Mouse (Mus musculus): ENCODE measurements around the gene Enah. TPM values are rescaled to one million over a fixed set of nuclear protein-coding genes. Genes with fewer than 3 reads are reported as not detected.

Gene Enah
- polyA plus RNA-seq, 1 experiment from 2014 or later: 13.1 TPM

DNA sequence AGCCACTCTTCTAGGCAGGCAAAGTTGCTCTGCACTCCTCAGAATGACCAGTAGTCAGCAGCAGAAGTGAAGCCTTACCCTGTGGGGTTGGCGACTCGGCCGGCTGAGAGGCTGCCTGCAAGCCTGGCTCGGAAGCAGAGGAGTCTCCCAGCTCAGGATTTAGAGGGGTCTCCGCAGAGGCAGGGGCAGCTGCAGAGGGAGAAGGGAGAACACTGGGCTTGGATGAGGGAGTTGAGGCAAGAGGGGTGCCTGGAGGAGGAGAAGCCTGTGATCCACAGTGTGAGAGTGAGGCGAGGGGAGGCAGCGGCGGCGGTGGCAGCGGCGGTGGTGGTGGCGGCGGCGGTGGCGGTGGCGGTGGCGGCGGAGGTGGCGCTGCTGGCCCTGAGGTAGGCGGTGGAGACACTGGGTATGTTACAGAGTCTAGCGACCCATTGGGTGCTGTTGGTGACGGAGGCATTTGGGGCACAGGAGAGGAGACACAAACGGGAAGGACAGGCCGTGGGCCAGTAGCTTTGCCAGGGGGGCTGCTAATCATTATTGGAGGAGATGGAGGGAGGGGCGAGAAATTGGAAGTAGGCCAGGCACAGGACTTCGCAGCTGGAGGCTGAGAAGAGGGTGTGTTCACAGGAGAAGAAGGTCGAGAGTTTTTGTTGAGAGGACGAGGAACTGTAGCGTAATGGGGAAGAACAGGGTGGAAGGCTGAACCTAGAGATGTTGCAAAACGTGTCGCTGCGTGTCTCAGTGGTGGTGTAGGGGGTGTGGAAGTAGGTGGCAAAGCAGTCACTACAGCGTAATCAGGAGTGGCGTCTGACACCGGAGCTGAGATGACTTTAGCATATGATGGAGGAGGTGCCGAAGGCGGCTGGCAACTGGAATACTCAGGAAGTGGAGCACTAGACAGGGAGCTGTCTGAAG is 98.0 kb downstream of the Enah start:
- no peak for ATAC-seq (ENCODE audit: insufficient read depth, low FRiP score)
- no peaks in the 10 kb centered on the region; the same call in 1 of the 2 replicates for H3K36me3 ChIP-seq (ENCODE audit: control insufficient read depth, insufficient read depth, low read length)
- no peaks in the 10 kb centered on the region for H3K9me3 ChIP-seq (replicated peaks; ENCODE audit: control insufficient read depth, low read length)
- no peak overlapping the region for H3K9ac ChIP-seq (ENCODE audit: low read length)
- H3K4me1 ChIP-seq (ENCODE audit: control insufficient read depth, insufficient read depth, low read length): no peaks in the 10 kb centered on the region
- no peak overlapping the region for H3K4me2 ChIP-seq (ENCODE audit: low read depth, low read length)
- 69% methylated on average over 37 of the region's 37 CpGs for WGBS
- H3K27me3 ChIP-seq (ENCODE audit: control insufficient read depth, insufficient read depth, low read length): no peaks in the 10 kb centered on the region
- peak overlapping the region; percentile 6; the same call in 1 of the 2 replicates for H3K4me3 ChIP-seq (replicated peaks; ENCODE audit: low read length)
- no peak overlapping the region for H3K27ac ChIP-seq (ENCODE audit: low read length)

DNA sequence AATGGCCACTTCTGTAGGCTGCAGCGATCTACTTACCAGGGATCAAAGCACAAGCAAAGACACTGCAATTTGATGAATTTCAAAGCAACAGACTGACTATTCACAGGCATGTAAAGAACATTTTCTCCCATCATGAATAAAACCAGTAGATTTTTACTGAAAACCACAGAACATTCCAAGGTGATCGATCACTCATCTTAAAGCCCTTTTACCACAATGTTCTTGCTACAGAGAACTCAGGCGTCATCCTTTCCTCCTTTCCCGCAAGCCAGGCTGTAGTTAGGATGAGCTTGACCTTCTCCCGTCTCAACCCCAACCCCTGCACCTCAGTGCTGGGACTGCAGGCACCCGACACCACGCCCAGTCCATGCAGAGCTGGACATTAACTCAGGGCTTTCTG is 107.9 kb downstream of the Enah start:
- Histone ChIP-seq H3K9ac (ENCODE audit: low read length) (no peak overlapping the region), H3K27ac (ENCODE audit: low read length) (no peak overlapping the region), H3K4me2 (ENCODE audit: low read depth, low read length) (no peak overlapping the region), H3K27me3 (ENCODE audit: control insufficient read depth, insufficient read depth, low read length) (no peaks in the 10 kb centered on the region), H3K36me3 (ENCODE audit: control insufficient read depth, insufficient read depth, low read length) (no peaks in the 10 kb centered on the region), H3K9me3 (replicated peaks; ENCODE audit: control insufficient read depth, low read length) (no peaks in the 10 kb centered on the region), H3K4me3 (replicated peaks; ENCODE audit: low read length) (no peak overlapping the region), H3K4me1 (ENCODE audit: control insufficient read depth, insufficient read depth, low read length) (0 out of 2 replicates have a peak, but pooled peaks cover 2% of the 10 kb centered on the region)
- 86% methylated on average over 7 of the region's 7 CpGs for WGBS
- ATAC-seq (ENCODE audit: insufficient read depth, low FRiP score): no peak

GRCm38 (mm10) chr1:181901706-181902373 is 118.0 kb downstream of the Enah start:
- Histone ChIP-seq H3K27ac (ENCODE audit: low read length) (0 out of 2 replicates have a peak overlapping the region, but pooled peaks have one; percentile 23), H3K27me3 (ENCODE audit: control insufficient read depth, insufficient read depth, low read length) (no peaks in the 10 kb centered on the region), H3K4me1 (ENCODE audit: control insufficient read depth, insufficient read depth, low read length) (no peaks in the 10 kb centered on the region), H3K4me2 (ENCODE audit: low read depth, low read length) (no peak overlapping the region), H3K36me3 (ENCODE audit: control insufficient read depth, insufficient read depth, low read length) (no peaks in the 10 kb centered on the region), H3K9me3 (replicated peaks; ENCODE audit: control insufficient read depth, low read length) (no peaks in the 10 kb centered on the region), H3K9ac (ENCODE audit: low read length) (no peak overlapping the region), H3K4me3 (replicated peaks; ENCODE audit: low read length) (no peak overlapping the region)
- ATAC-seq (ENCODE audit: insufficient read depth, low FRiP score): no peak
- 70% methylated on average over 11 of the region's 11 CpGs for WGBS

DNA sequence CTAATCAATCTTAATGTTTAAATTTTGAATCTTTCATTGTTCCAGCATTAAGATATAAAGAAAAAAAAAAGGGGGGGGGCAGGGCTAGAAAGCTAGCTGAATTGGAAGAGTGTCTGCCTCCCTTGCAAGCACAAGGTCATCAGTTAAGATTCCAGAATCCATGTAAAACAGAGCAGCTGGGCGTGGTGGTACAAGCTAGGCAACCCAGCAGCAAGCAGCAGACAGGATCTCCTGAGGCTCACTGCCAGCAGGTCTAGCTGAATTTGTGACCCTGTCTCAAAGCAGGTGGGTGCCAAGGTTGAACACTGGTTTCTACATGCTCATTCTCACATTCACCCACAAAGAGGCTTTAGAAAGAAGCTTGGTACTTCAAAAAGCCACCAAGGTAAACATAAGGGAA is 118.9 kb downstream of the Enah start:
- Histone ChIP-seq H3K4me2 (ENCODE audit: low read depth, low read length) (no peak overlapping the region), H3K4me3 (replicated peaks; ENCODE audit: low read length) (no peak overlapping the region), H3K4me1 (ENCODE audit: control insufficient read depth, insufficient read depth, low read length) (no peaks in the 10 kb centered on the region), H3K9me3 (replicated peaks; ENCODE audit: control insufficient read depth, low read length) (no peaks in the 10 kb centered on the region), H3K36me3 (ENCODE audit: control insufficient read depth, insufficient read depth, low read length) (no peaks in the 10 kb centered on the region), H3K9ac (ENCODE audit: low read length) (no peak overlapping the region), H3K27ac (ENCODE audit: low read length) (no peak overlapping the region), H3K27me3 (ENCODE audit: control insufficient read depth, insufficient read depth, low read length) (no peaks in the 10 kb centered on the region)
- 74% methylated on average over 1 of the region's 1 CpGs for WGBS
- ATAC-seq (ENCODE audit: insufficient read depth, low FRiP score): no peak

GRCm38 (mm10) chr1:181898961-181899360 is 120.8 kb downstream of the Enah start:
- Histone ChIP-seq H3K27ac (ENCODE audit: low read length) (no peak overlapping the region), H3K9me3 (replicated peaks; ENCODE audit: control insufficient read depth, low read length) (no peaks in the 10 kb centered on the region), H3K4me1 (ENCODE audit: control insufficient read depth, insufficient read depth, low read length) (no peaks in the 10 kb centered on the region), H3K9ac (ENCODE audit: low read length) (no peak overlapping the region), H3K4me3 (replicated peaks; ENCODE audit: low read length) (no peak overlapping the region), H3K4me2 (ENCODE audit: low read depth, low read length) (no peak overlapping the region), H3K36me3 (ENCODE audit: control insufficient read depth, insufficient read depth, low read length) (no peaks in the 10 kb centered on the region), H3K27me3 (ENCODE audit: control insufficient read depth, insufficient read depth, low read length) (no peaks in the 10 kb centered on the region)
- WGBS: 61% methylated on average over 1 of the region's 1 CpGs
- ATAC-seq (ENCODE audit: insufficient read depth, low FRiP score): no peak

DNA sequence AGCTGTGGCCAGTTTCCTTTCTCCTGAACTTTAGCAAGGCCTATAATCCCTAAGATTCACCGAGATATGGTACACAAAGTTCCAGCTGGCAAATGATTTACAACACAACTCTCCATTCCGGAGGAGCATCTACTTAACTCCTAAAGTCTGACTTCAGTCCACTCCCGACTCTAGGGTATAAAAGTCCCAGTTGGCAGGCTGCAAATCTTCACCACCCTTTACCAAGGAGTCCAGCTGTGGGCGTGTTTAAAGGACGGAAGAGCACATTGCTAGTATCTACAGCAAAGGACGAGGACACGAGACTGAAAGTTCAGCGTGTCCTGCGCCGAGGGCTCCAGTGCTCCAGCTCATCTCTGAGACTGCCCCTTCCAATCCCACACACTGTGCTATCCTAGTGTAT is 122.8 kb downstream of the Enah start:
- Histone ChIP-seq H3K27me3 (ENCODE audit: control insufficient read depth, insufficient read depth, low read length) (no peaks in the 10 kb centered on the region), H3K27ac (ENCODE audit: low read length) (no peak overlapping the region), H3K9ac (ENCODE audit: low read length) (no peak overlapping the region), H3K9me3 (replicated peaks; ENCODE audit: control insufficient read depth, low read length) (no peaks in the 10 kb centered on the region), H3K4me2 (ENCODE audit: low read depth, low read length) (no peak overlapping the region), H3K36me3 (ENCODE audit: control insufficient read depth, insufficient read depth, low read length) (no peaks in the 10 kb centered on the region), H3K4me1 (ENCODE audit: control insufficient read depth, insufficient read depth, low read length) (no peaks in the 10 kb centered on the region), H3K4me3 (replicated peaks; ENCODE audit: low read length) (no peak overlapping the region)
- ATAC-seq (ENCODE audit: insufficient read depth, low FRiP score): no peak
- 74% methylated on average over 10 of the region's 10 CpGs for WGBS

GRCm38 (mm10) chr1:181893721-181894120 is 126.1 kb downstream of the Enah start:
- no peak overlapping the region for H3K27ac ChIP-seq (ENCODE audit: low read length)
- H3K36me3 ChIP-seq (ENCODE audit: control insufficient read depth, insufficient read depth, low read length): no peaks in the 10 kb centered on the region
- no peaks in the 10 kb centered on the region for H3K4me1 ChIP-seq (ENCODE audit: control insufficient read depth, insufficient read depth, low read length)
- H3K4me2 ChIP-seq (ENCODE audit: low read depth, low read length): no peak overlapping the region
- no peak overlapping the region for H3K4me3 ChIP-seq (replicated peaks; ENCODE audit: low read length)
- ATAC-seq (ENCODE audit: insufficient read depth, low FRiP score): no peak
- H3K27me3 ChIP-seq (ENCODE audit: control insufficient read depth, insufficient read depth, low read length): no peaks in the 10 kb centered on the region
- no peaks in the 10 kb centered on the region for H3K9me3 ChIP-seq (replicated peaks; ENCODE audit: control insufficient read depth, low read length)
- H3K9ac ChIP-seq (ENCODE audit: low read length): no peak overlapping the region
- WGBS: 77% methylated on average over 8 of the region's 8 CpGs

DNA sequence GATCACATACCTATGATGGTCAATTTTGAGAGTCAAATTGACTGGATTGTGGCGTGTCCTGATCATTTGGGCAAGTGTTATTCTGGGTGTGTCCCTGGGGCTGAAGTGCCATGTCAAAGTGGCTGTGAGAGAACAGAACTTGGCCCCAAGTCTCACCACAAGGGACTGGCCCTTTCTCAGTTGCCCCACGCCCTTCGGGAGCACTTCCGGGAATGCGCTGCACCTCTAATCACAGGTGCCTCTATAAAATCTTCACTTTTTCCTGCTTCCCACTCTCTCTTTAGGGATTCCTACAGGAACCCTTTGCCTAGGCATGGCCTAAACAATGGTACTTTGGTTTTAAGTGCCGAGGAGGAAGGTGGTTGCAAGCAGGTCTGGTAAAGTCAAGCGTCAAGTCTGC is 130.1 kb downstream of the Enah start:
- WGBS: 80% methylated on average over 7 of the region's 7 CpGs
- no peaks in the 10 kb centered on the region for H3K36me3 ChIP-seq (ENCODE audit: control insufficient read depth, insufficient read depth, low read length)
- no peak overlapping the region for H3K9ac ChIP-seq (ENCODE audit: low read length)
- no peak overlapping the region for H3K4me3 ChIP-seq (replicated peaks; ENCODE audit: low read length)
- no peak for ATAC-seq (ENCODE audit: insufficient read depth, low FRiP score)
- no peaks in the 10 kb centered on the region for H3K27me3 ChIP-seq (ENCODE audit: control insufficient read depth, insufficient read depth, low read length)
- no peaks in the 10 kb centered on the region for H3K4me1 ChIP-seq (ENCODE audit: control insufficient read depth, insufficient read depth, low read length)
- no peak overlapping the region for H3K27ac ChIP-seq (ENCODE audit: low read length)
- no peak overlapping the region for H3K4me2 ChIP-seq (ENCODE audit: low read depth, low read length)
- H3K9me3 ChIP-seq (replicated peaks; ENCODE audit: control insufficient read depth, low read length): no peaks in the 10 kb centered on the region

GRCm38 (mm10) chr1:181888801-181889200 is 131.0 kb downstream of the Enah start:
- 5% methylated on average over 11 of the region's 11 CpGs for WGBS

More at GRCm38 (mm10) chr1:181888801-181889200, 131.0 kb downstream of the Enah start:
- Histone ChIP-seq H3K36me3 (ENCODE audit: control insufficient read depth, insufficient read depth, low read length) (no peaks in the 10 kb centered on the region), H3K9me3 (replicated peaks; ENCODE audit: control insufficient read depth, low read length) (no peaks in the 10 kb centered on the region), H3K9ac (ENCODE audit: low read length) (0 out of 2 replicates have a peak overlapping the region, but pooled peaks have one; percentile 43), H3K4me2 (ENCODE audit: low read depth, low read length) (no peak overlapping the region), H3K4me3 (replicated peaks; ENCODE audit: low read length) (no peak overlapping the region), H3K27me3 (ENCODE audit: control insufficient read depth, insufficient read depth, low read length) (no peaks in the 10 kb centered on the region), H3K27ac (ENCODE audit: low read length) (no peak overlapping the region), H3K4me1 (ENCODE audit: control insufficient read depth, insufficient read depth, low read length) (no peaks in the 10 kb centered on the region)
- ATAC-seq (ENCODE audit: insufficient read depth, low FRiP score): peak; percentile 48; the same call in 1 of the 2 replicates
